Mouse (Mus musculus): Measurements from ENCODE around the gene Eef1akmt2.
A peak's percentile ranks its signal among the peaks of the same experiment; 100 is the strongest.

Eef1akmt2 gene

DNA sequence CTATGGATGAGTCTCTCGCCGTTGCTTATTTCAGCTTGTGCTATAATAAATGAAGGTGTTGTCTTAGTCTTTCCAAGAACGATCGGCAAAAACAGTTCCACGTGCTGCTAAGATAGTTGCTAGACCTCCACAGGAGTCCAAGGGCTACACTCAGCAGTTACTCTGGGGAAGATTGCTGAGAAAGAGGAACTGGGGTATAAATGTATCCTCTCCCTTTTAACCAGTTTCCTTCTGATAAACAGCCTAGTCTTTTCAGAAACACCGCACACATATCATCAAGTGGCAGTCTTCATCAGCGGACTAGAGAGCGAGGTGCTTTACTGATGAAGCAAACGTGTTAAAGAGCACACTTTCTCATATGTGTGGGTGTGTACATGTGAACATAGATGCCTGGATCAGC lies 13.8 kb upstream of the Eef1akmt2 start:
- no peak for DNase-seq (ENCODE audit: low spot score in 2 of 2)

GRCm38 (mm10) chr7:132859042-132859958 lies 6.8 kb upstream of the Eef1akmt2 start, which contains the start of gene Abraxas2:
TSS of gene Abraxas2 (plus strand) at chr7:132859225.
- DNase-seq (ENCODE audit: low spot score in 2 of 2), result peak; percentile 87 to 97

DNA sequence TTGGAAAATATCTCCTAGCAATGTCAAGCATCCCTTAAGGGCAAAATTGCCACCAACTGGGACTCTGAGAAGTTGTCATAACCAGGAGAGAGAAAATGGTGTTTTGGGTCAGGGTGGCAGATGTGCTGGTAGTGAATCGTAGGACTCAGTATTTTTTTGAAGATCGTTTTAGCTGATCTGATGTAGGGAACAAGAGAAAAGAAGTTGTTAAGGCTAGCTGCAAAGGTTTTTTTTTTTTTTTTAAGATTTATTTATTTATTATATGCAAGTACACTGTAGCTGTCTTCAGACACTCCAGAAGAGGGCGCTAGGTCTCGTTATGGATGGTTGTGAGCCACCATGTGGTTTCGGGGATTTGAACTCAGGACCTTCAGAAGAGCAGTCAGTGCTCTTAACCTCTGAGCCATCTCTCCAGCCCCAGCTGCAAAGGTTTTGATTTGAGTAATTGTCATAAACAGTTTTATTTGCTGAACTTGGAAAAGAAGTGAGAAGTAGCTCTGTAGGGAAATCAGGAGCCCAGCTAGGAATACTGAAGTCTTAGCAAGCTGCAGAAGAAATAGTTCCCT lies 5.7 kb upstream of the Eef1akmt2 start:
- no peak for DNase-seq (ENCODE audit: low spot score in 2 of 2)

DNA sequence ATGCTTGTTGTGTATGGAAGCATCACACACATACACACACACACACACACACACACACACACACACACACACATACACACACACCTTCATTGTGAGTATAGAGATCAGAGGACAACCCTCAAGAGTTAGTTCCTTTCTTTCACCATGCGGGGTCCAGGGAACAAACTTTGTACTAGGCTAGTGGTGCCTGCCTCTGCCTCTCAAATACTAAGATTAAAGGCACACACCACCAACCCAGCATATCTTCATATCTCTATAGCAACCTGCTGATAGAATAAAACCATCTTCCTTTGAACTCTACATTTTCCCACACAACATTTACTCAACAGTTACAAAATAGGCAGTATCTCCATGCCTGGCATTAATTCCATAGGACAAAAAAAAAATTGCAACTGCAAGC lies 3.6 kb upstream of the Eef1akmt2 start:
- no peak for DNase-seq (ENCODE audit: low spot score in 2 of 2)

DNA sequence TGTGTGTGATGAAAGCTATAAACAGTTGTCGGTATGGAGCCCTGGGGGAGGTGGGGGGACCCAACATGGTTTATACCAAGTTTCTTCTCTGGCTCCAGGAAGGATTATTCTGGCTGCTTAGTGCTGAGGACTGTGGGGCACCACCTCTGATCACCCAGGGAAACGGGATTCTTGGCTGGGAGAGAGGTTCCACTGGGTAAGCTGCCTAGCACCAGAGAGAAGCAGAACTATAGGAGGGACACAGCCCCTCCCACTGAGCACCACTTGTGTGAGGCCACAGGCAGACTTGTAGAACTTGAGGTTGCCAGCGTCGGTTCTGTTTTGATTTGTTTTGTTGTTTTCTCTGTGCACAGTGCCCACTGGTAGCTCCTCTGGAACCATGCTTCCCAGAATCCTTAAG lies 1.5 kb upstream of the Eef1akmt2 start:
- DNase-seq (ENCODE audit: low spot score in 2 of 2), result no peak

GRCm38 (mm10) chr7:132853361-132853760 lies 888 bp upstream of the Eef1akmt2 start:
- no peak for DNase-seq (ENCODE audit: low spot score in 2 of 2)

DNA sequence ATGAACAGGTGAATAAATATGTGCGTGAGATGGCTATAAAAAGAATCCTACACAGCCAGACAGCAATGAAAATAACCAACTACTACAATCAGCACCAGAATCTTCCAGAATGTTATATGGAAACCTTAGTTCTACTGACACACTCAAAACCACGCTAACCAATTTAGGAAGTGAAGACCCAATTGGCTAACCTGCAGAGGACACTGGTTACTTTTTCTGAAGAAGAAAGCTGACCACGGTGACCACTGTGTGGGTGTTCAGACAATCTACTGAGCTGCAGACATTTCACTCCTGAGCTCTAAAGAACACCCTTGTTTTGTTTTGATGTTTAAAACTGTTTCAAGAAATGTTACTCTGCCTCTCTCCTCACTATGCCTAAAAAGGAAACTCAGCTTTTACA lies 9.3 kb downstream of the Eef1akmt2 start:
- DNase-seq (ENCODE audit: low spot score in 2 of 2), result no peak

DNA sequence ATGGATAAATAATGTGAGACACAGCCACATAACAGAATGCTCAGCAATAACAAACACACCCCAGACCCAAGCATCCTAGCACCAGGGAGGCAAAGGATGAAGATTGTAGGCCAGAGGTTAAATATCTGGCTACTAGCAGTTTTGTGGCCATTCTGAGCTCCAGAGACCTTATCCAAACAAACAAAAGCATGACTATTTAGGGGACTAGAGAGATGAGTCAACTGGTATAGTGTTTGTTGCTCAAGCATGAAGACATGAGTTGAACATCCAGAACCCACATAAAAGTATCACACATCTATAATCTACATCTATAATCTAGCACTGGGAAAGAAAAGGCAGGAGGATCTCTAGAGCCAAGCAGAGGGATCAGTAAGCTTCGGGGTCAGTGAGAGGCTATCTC lies 10.0 kb downstream of the Eef1akmt2 start:
- DNase-seq (ENCODE audit: low spot score in 2 of 2), result no peak

- DNase-seq (ENCODE audit: low spot score in 2 of 2), result no peak
Observed at GRCm38 (mm10) chr7:132841287-132841686, 11.2 kb downstream of the Eef1akmt2 start.

DNA sequence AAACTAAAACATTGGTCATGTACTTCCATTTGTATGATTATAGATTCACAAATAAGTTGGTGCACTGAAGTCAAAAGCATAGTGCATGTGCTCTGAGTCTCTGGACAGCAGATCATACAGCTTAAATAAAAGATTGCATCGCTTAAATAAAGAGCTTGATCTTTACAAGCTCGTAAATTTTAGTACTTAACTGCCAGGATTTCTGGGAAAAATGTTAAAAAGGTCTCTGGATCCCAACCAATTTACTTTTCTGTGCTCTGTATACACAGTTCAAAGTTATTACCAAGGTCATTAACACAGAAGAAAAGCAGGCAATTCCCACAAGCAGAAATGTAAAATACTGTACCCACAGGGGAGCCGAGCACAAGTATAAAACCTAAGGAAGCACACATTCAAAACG lies 21.5 kb downstream of the Eef1akmt2 start:
- DNase-seq (ENCODE audit: low spot score in 2 of 2), result no peak

GRCm38 (mm10) chr7:132824346-132825022 lies 28.0 kb downstream of the Eef1akmt2 start:
- DNase-seq (ENCODE audit: low spot score in 2 of 2), result no peak

GRCm38 (mm10) chr7:132823832-132824231 lies 28.6 kb downstream of the Eef1akmt2 start:
- no peak for DNase-seq (ENCODE audit: low spot score in 2 of 2)

GRCm38 (mm10) chr7:132820692-132821091 lies 31.8 kb downstream of the Eef1akmt2 start:
- no peak for DNase-seq (ENCODE audit: low spot score in 2 of 2)

DNA sequence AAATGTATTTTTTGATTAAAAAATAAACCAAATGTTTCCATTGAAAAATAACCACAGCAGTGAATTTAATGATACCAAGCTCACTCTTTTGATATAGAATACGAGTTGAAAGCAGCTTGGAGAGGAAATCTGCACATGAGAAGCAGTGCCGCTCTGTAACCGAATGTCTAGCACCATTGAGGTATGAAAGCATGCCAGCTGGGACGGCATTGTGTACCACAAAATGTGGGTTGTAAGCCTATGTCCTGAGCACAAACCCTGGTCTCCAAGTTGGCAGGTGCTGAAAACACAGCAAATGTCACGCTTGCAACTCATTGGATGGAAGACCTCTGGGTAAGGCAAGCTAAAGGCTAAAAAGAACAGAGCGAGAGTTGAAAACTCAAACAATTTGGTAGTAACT lies 35.4 kb downstream of the Eef1akmt2 start:
- DNase-seq (ENCODE audit: low spot score in 2 of 2), result no peak

DNA sequence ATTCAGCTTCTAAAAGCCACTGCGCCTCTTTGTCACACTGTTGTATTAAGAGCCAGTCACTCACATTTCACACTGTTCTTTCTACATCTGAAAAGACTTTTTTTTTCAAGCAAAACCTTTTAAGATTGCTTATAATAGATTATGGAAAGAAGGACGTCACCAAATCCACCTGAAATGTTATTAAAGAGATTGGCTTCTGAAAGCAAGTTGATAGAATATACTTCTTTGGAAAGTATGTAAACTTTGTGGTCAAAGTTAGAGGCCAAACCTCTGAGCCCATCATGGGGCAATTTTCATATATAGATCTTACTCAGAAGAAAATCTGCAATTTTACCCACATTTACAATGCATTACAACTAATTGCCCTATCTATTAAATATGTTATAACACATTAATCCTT lies 35.9 kb downstream of the Eef1akmt2 start:
- DNase-seq (ENCODE audit: low spot score in 2 of 2), result no peak

- no peak for DNase-seq (ENCODE audit: low spot score in 2 of 2)
Observed at GRCm38 (mm10) chr7:132815081-132815480, 37.4 kb downstream of the Eef1akmt2 start.

DNA sequence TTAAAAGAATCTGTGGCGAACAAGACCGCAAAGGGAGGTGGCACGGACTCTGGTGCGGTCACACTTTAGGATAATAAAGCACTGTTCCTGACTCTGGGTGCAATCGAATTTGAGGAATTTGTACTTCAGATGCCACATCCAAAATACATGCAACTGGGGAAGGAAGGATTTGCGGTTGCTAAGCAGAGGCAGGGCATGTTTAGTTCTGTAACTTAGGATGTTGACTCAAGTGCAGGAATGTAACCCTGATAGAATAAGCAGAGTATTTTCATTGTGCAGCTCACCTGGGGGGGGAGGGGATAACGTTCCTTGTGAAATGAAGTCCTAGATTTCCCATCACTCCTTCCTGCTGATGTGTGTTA lies 38.4 kb downstream of the Eef1akmt2 start:
- no peak for DNase-seq (ENCODE audit: low spot score in 2 of 2)

DNA sequence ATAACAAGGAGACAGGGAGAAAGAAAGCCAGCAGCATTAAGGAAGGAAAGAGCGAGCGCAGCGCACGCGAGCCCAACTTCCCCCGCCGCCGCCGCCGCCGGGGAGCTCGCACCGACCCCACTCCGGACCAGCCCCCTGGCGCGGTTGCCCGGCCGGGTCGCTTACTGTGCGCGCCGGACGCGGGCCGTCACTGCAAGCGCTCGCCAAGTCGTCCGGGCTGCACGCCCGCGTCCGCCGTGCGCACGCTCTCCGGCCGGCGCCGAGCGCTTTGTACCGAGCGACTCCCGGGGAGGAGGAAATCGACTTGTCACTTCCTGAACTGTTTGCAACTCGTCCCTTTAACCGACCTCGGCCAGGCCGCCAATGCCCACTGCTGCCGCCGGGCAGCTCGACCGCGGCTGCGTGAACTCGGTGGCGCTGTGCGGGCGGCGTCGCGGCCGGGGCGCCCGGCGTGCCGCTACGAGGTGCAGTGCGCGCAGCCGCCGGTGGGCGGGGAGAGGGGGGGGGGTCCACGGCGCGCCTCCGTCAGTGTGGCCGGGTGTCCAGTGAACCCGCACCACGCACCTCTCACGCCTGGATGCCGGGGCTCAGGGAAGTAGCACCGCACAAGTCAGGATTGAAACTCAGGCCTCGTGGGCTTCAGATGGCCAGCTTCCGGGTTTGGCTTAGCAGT lies 38.9 kb downstream of the Eef1akmt2 start, which contains the start of gene Fam53b:
Fam53b (minus strand) TSS at position 471 of the 673 bp plus-strand sequence.
- DNase-seq (ENCODE audit: low spot score in 2 of 2), result peak; percentile 74

DNA sequence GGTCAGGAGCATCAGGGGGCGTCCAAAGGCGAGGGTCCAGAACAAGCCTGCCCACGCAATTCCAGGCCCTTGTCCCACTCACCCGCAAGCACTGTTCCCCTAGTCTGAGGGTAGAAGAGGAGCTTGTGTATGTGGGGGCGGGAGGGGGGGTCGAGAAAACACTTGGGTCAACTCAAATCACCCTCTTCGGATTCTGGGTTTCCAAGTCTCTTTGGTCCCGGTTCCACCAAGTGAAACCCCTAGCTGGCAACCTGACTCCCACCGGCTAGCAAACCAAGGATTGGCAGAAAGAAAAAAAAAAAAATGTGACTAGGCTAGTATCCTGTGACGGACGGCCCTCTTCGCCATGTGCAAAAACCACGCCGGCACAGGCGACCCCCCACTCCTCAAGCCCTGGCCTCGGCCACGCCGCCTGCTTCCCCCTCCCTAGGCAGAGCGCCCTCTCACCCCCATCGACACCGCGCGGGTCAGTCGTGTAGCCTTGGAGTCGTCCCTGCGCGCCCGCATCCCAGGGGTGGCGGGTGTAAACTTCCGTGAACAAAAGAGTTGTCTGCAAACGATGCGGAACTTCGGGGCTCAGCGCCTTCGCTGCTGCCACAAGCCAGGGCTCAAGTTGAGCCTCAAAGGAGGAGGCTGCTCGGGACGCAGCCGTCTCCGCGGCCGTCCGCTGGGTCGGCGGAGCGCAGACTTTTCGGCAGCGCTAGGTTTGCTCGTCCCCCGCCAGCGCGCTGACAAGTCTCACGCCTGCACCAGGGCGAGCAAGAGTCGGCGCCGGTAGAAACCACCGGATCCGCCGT lies 39.7 kb downstream of the Eef1akmt2 start:
- DNase-seq (ENCODE audit: low spot score in 2 of 2), result peak; percentile 71 to 80

GRCm38 (mm10) chr7:132811716-132812618 lies 40.5 kb downstream of the Eef1akmt2 start:
- DNase-seq (ENCODE audit: low spot score in 2 of 2), result peak; percentile 56 to 65

Measured in spleen, postnatal 10 days (tissue).